Mouse (Mus musculus) embryo, embryonic 9.5 days (tissue): ENCODE measurements around the gene Zkscan2.

Source experiments
- DNase-seq: peaks from one replicate; pipeline ENCODE4 v3.0.0-alpha.2; 2017; ENCODE audit errors: extremely low spot score

Gene Zkscan2

DNA sequence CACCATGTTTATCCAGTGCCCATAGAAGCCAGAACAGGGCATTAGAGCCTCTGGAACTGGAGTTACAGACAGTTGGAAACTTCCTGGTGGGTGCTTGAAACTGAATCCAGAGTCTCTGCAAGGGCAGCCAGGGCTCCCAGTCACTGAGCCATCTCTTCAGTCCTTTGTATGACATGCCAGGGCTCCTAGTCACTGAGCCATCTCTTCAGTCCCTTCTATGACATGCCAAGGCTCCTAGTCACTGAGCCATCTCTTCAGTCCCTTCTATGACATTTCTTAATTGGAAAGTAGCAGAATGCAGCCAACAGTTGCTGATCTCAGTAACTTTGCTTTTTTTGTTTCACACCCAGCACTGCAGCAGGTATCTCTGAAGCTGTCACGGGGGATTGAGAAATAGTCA lies 58.2 kb downstream of the Zkscan2 start:
- no peak for DNase-seq

DNA sequence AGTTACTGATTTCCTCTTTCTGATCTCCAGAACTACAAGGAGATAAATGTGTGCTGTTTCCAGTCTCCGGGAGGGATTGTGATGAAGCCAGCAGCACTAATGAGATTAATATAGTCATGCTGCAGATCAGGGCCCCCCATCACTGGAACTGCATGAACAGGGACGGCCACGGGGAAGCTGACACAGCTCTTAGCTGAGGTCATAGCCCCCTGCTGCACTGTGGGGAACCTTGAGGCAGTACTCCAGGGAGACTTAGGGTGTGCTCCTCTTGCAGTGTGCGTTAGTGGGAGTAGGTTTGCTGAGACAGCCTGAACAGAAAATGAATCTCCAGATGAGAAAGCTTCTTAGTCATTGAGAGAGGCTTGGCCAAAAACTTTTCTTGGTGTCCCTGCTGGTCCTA lies 69.0 kb downstream of the Zkscan2 start:
- no peak for DNase-seq

DNA sequence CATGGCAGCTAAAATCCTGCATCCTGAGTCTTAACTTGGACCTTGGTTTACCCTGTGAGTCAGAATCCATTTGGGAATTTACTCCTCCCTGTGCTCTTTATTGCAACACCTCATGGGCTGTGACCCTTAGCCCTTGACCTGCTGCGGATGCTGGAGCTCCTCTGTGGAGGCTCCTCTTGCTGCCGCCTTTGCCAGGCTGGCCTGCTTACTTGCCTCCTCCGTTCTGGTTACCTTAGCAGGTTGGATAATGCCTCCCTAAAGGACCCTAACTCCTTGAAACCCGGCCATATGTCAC lies 69.9 kb downstream of the Zkscan2 start:
- DNase-seq = no peak

DNA sequence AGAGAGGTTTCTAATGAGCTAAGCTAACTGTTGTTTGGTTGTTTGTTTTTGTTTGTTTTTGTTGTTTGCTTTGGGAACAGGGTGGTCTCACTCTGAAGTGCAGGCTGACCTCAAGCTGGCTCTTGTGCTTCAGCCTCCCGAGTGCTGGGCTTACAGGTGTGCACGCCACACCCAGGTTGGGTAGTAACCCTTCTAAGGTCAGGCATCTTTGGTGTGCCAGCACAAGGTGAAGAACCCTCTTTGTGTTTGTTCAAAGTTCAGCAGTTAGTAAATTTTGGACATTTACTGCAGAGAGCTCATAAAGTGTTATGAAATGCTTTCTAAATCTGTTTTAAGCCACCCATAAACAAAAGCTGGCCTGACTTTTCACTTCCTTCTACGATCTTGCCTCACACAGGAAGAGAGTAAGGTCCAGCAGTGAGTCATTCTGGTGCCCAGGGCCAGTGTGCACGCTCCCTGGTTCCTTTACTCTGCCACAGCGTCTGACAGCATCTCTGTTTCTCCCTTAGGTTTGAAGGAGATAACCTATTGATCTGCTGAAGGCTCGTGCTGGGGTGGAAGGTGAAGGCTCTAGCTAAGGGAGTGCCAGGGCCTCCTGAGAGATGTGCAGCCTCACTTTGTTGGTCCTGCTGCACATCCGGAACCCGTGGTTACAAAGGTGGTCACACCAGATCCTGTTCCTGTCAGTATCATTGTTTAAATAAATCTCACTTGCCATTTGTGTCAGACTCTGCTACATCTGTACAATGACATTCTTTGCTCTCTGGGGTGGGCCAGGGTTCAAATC lies 70.4 kb downstream of the Zkscan2 start:
- no peak for DNase-seq
